Mouse (Mus musculus) CD4-positive, CD25-positive, alpha-beta regulatory T cell, adult 2 months (primary cell): Measurements from ENCODE around the gene Sh3gl2.

Experiments
- DNase-seq: peaks from one replicate; pipeline ENCODE4 v3.0.0-alpha.2; 2012; ENCODE audit warnings: low read depth, low spot score

Gene Sh3gl2

GRCm38 (mm10) chr4:85305912-85306573 is 101.1 kb downstream of the Sh3gl2 start:
- DNase-seq, result no peak

GRCm38 (mm10) chr4:85319092-85319491 is 114.2 kb downstream of the Sh3gl2 start:
- DNase-seq, result no peak

GRCm38 (mm10) chr4:85325454-85325853 is 120.5 kb downstream of the Sh3gl2 start:
- no peak for DNase-seq

- DNase-seq, result no peak
Measured at GRCm38 (mm10) chr4:85326052-85326451, 121.1 kb downstream of the Sh3gl2 start.

- no peak for DNase-seq
Measured at GRCm38 (mm10) chr4:85334688-85335200, 129.8 kb downstream of the Sh3gl2 start.

- DNase-seq, result no peak
Measured at GRCm38 (mm10) chr4:85336356-85336755, 131.4 kb downstream of the Sh3gl2 start.

GRCm38 (mm10) chr4:85339126-85339525 is 134.2 kb downstream of the Sh3gl2 start:
- DNase-seq, result no peak

- no peak for DNase-seq
Measured at GRCm38 (mm10) chr4:85340686-85341085, 135.8 kb downstream of the Sh3gl2 start.

- no peak for DNase-seq
Measured at GRCm38 (mm10) chr4:85345911-85346310, 141.0 kb downstream of the Sh3gl2 start.

GRCm38 (mm10) chr4:85348079-85348643 is 143.2 kb downstream of the Sh3gl2 start:
- no peak for DNase-seq

- no peak for DNase-seq
Measured at GRCm38 (mm10) chr4:85362661-85363060, 157.7 kb downstream of the Sh3gl2 start.

- DNase-seq, result no peak
Measured at GRCm38 (mm10) chr4:85363205-85363604, 158.3 kb downstream of the Sh3gl2 start.

GRCm38 (mm10) chr4:85371036-85371435 is 166.1 kb downstream of the Sh3gl2 start:
- DNase-seq, result no peak

GRCm38 (mm10) chr4:85374801-85375200 is 169.9 kb downstream of the Sh3gl2 start:
- DNase-seq, result no peak

- no peak for DNase-seq
Measured at GRCm38 (mm10) chr4:85376187-85376586, 171.3 kb downstream of the Sh3gl2 start.

GRCm38 (mm10) chr4:85376610-85377009 is 171.7 kb downstream of the Sh3gl2 start:
- DNase-seq, result no peak

GRCm38 (mm10) chr4:85385241-85385640 is 180.3 kb downstream of the Sh3gl2 start:
- no peak for DNase-seq

GRCm38 (mm10) chr4:85387676-85388075 is 182.8 kb downstream of the Sh3gl2 start:
- no peak for DNase-seq

- no peak for DNase-seq
Measured at GRCm38 (mm10) chr4:85391795-85392194, 186.9 kb downstream of the Sh3gl2 start.

- no peak for DNase-seq
Measured at GRCm38 (mm10) chr4:85398765-85399164, 193.8 kb downstream of the Sh3gl2 start.

- DNase-seq, result peak; percentile 8
Measured at GRCm38 (mm10) chr4:85402823-85403222, 197.9 kb downstream of the Sh3gl2 start.

GRCm38 (mm10) chr4:85404424-85405194 is 199.7 kb downstream of the Sh3gl2 start:
- DNase-seq, result peak; percentile 8

- DNase-seq, result no peak
Measured at GRCm38 (mm10) chr4:85405276-85405675, 200.3 kb downstream of the Sh3gl2 start.
